13 mouse cellular contexts compared by ENCODE assay signal in genomic region chr17:17441876-17442498, GRCm38 (mm10). TPM values are rescaled to one million over a fixed set of nuclear protein-coding genes. Genes with fewer than 3 reads are reported as not detected.
A peak's percentile ranks its signal among the peaks of the same experiment; 100 is the strongest.
DNase-seq lines count a peak whose midpoint lies in the region; ATAC-seq lines count a peak whose summit lies in the region.
"Had no signal": no experiment of that assay in that cellular context is flagged by ENCODE, and none has a peak within 500 bp of the region (broad histone marks: within the 10 kb centered on the region; RNA-seq: fewer than 3 reads in every experiment).

No protein-coding gene starts in this region.

- ATAC-seq in embryonic facial prominence, embryonic 12.5 days (ENCODE audit: insufficient number of reproducible peaks, insufficient read depth, low FRiP score, low TSS enrichment) = no peak
- ATAC-seq in erythroblast, adult 5-6 weeks (replicated peaks; ENCODE audit: low FRiP score, poor library complexity, severe bottlenecking) = no peak

- H3K9me3 ChIP-seq in embryonic facial prominence, embryonic 12.5 days = no peaks in the 10 kb centered on the region
- H3K9me3 ChIP-seq in limb, embryonic 10.5 days (replicated peaks) = no peaks in the 10 kb centered on the region

- intact Hi-C loops in gastrocnemius, postnatal 36 days (cut with DNase I) = no loop called here

- DNase-seq in embryo, embryonic 10.5 days (ENCODE audit: low spot score) = peak; percentile 29
- DNase-seq in limb, embryonic 10.5 days (ENCODE audit: low spot score) = peak; percentile 43
- DNase-seq in naive thymus-derived CD4-positive, alpha-beta T cell, adult 2 months (ENCODE audit: low read depth) = peak; percentile 47
- DNase-seq in layer of hippocampus, adult 18-20 months (ENCODE audit: low spot score in 2 of 2) = no peak
- DNase-seq in adipocyte (ENCODE audit: low spot score) = no peak
- no peak for DNase-seq in gastrocnemius, postnatal 36 days
- DNase-seq: cerebellum, postnatal 10 days; heart, adult 2 months; retina, postnatal 1 day had no signal

- no peak overlapping the region for H3K9ac ChIP-seq in embryonic facial prominence, embryonic 12.5 days
- H3K9ac ChIP-seq: liver, embryonic 14.5 days had no signal

- H3K4me3 ChIP-seq in embryonic facial prominence, embryonic 12.5 days = no peak overlapping the region
- H3K4me3 ChIP-seq in limb, embryonic 10.5 days = no peak overlapping the region
- H3K4me3 ChIP-seq: heart, adult 2 months had no signal

- 19% methylated on average over 4 of the region's 4 CpGs for WGBS in embryonic facial prominence, embryonic 12.5 days
- 12% methylated on average over 4 of the region's 4 CpGs for WGBS in limb, embryonic 10.5 days

- H3K4me2 ChIP-seq in embryonic facial prominence, embryonic 12.5 days (replicated peaks) = no peak overlapping the region

- no peaks in the 10 kb centered on the region for H3K27me3 ChIP-seq in embryonic facial prominence, embryonic 12.5 days
- no peaks in the 10 kb centered on the region for H3K27me3 ChIP-seq in limb, embryonic 10.5 days (ENCODE audit: low read depth, poor library complexity, severe bottlenecking)

- peaks cover 15% of the 10 kb centered on the region for H3K4me1 ChIP-seq in embryonic facial prominence, embryonic 12.5 days
- peaks cover 56% of the 10 kb centered on the region for H3K4me1 ChIP-seq in limb, embryonic 10.5 days

- H3K27ac ChIP-seq in embryonic facial prominence, embryonic 12.5 days = peak overlapping the region; percentile 76
- peak overlapping the region; percentile 79 for H3K27ac ChIP-seq in limb, embryonic 10.5 days
- H3K27ac ChIP-seq: heart, adult 2 months; liver, embryonic 14.5 days; macrophage had no signal

- no peaks in the 10 kb centered on the region for H3K36me3 ChIP-seq in embryonic facial prominence, embryonic 12.5 days
- H3K36me3 ChIP-seq in limb, embryonic 10.5 days = peaks cover 41% of the 10 kb centered on the region

RNA-seq across cellular contexts. Expression of gene Lix1, which starts 39.5 kb away (rescaled TPM):
- 50.3 and 50.9 TPM in 2 replicates for polyA plus RNA-seq in embryonic facial prominence, embryonic 12.5 days (2016; fragmentation: Nextera tagmentation; extraction: Ambion mirVana)
- polyA plus RNA-seq in limb, embryonic 10.5 days (2016; fragmentation: Nextera tagmentation; extraction: Ambion mirVana) = 216 and 262 TPM in 2 replicates
- 0.42 TPM in 1 of 2 replicates, not detected in the other for total RNA-seq in erythroblast, adult 5-6 weeks (2015; ENCODE audit: low replicate concordance)
- not detected in 2 replicates for total RNA-seq in erythroblast, adult 5-6 weeks (2017; ENCODE audit: low replicate concordance)
- 10 to 100 TPM; 70.2 to 70.6 TPM for total RNA-seq in layer of hippocampus, adult 18-20 months (2021)
- total RNA-seq in gastrocnemius, postnatal 36 days (2021) = 1 to 10 TPM; 1.4 to 2.0 TPM

Comparison
In these comparisons a context has a peak if more than half of its experiments do, and no peak if none do; other contexts are left out.
1. DNase-seq: peak in embryo, embryonic 10.5 days (single experiment), limb, embryonic 10.5 days (single experiment) and naive thymus-derived CD4-positive, alpha-beta T cell, adult 2 months (single experiment); none in layer of hippocampus, adult 18-20 months (0 of 2), adipocyte (single experiment) and gastrocnemius, postnatal 36 days (0 of 2).
2. RNA of gene Lix1, which starts 39.5 kb away (total RNA-seq): 70.2 to 70.6 TPM in layer of hippocampus, adult 18-20 months; 1.4 to 2.0 TPM in gastrocnemius, postnatal 36 days and 0.42 TPM in erythroblast, adult 5-6 weeks; every median in the first group is over 10 times any median in the second.